Mouse (Mus musculus) limb, embryonic 12.5 days (tissue): ENCODE measurements around the gene Cbln4. TPM values are rescaled to one million over a fixed set of nuclear protein-coding genes. Genes with fewer than 3 reads are reported as not detected.

Source experiments
- ATAC-seq: fragments of 200-750 bp; cut with Nextera tagmentation; 2 replicates; pipeline ENCODE4 v1.8.0; 2017; ENCODE audit warnings: low read depth, moderate TSS enrichment; ENCODE audit not compliant: insufficient number of reproducible peaks, insufficient read depth, low FRiP score, low TSS enrichment
- H3K27ac ChIP-seq: fragments of 300-500 bp; sonication (generic); 2 replicates; pipeline ENCODE4 v1.5.1; 2016; ENCODE audit warnings: mild to moderate bottlenecking, moderate library complexity
- H3K27me3 ChIP-seq: fragments of 300-500 bp; sonication (generic); 2 replicates; pipeline ENCODE4 v1.6.1; 2016; ENCODE audit warnings: mild to moderate bottlenecking, moderate library complexity
- H3K36me3 ChIP-seq: fragments of 300-500 bp; sonication (generic); 2 replicates; pipeline ENCODE4 v1.6.1; 2016; ENCODE audit warnings: mild to moderate bottlenecking, moderate library complexity
- H3K4me1 ChIP-seq: fragments of 300-500 bp; sonication (generic); replicated peaks from 2 replicates; pipeline ENCODE4 v1.6.1; 2016
- H3K4me2 ChIP-seq: fragments of 300-500 bp; sonication (generic); 2 replicates; pipeline ENCODE4 v1.6.1; 2016; ENCODE audit warnings: mild to moderate bottlenecking, moderate library complexity
- H3K4me3 ChIP-seq: fragments of 300-500 bp; sonication (generic); replicated peaks from 2 replicates; pipeline ENCODE4 v1.5.1; 2016; ENCODE audit warnings: mild to moderate bottlenecking
- H3K9ac ChIP-seq: fragments of 300-500 bp; sonication (generic); replicated peaks from 2 replicates; pipeline ENCODE4 v1.6.1; 2016; ENCODE audit warnings: mild to moderate bottlenecking, moderate library complexity
- H3K9me3 ChIP-seq: fragments of 300-500 bp; sonication (generic); 2 replicates; pipeline ENCODE4 v1.6.1; 2016; ENCODE audit warnings: mild to moderate bottlenecking, moderate library complexity
- WGBS: fragments of 180-500 bp; shearing (Covaris S2); methylation state at CpG from one replicate; pipeline ENCODE4 v1.1.7; 2016; 5-methylcytosine and 5-hydroxymethylcytosine counted together
- polyA plus RNA-seq: library from polyadenylated mRNA; unstranded; fragments of >200 nt; fragmentation: Nextera tagmentation; extraction: Ambion mirVana; gene quantifications from 2 replicates; pipeline ENCODE4 v1.2.1, GENCODE M21; 2016

Gene Cbln4
- polyA plus RNA-seq, result 5.9 and 6.7 TPM in 2 replicates

- Histone ChIP-seq H3K9me3 (no peaks in the 10 kb centered on the region), H3K4me2 (peak within 1 kb of the TSS; percentile 70), H3K4me3 (peak within 1 kb of the TSS; percentile 39), H3K4me1 (peaks cover 28% of the 10 kb centered on the region), H3K27me3 (peaks cover 72% of the 10 kb centered on the region), H3K9ac (no peak within 1 kb of the TSS), H3K27ac (no peak within 1 kb of the TSS), H3K36me3 (no peaks in the 10 kb centered on the region)
- ATAC-seq, result no peak
- WGBS, result 2% methylated on average over 23 of the region's 23 CpGs
Measured at GRCm38 (mm10) chr2:172043235-172043610, at the start of gene Cbln4. TSS of gene Cbln4 (minus strand) at chr2:172043466.

- WGBS, result 81% methylated on average over 3 of the region's 3 CpGs
- no peaks in the 10 kb centered on the region for H3K36me3 ChIP-seq
- no peak overlapping the region for H3K9ac ChIP-seq
- no peak overlapping the region for H3K4me2 ChIP-seq
- no peaks in the 10 kb centered on the region for H3K27me3 ChIP-seq
- H3K9me3 ChIP-seq, result no peaks in the 10 kb centered on the region
- no peak overlapping the region for H3K27ac ChIP-seq
- H3K4me3 ChIP-seq, result no peak overlapping the region
- peaks cover 4% of the 10 kb centered on the region for H3K4me1 ChIP-seq
- ATAC-seq, result no peak
Measured at GRCm38 (mm10) chr2:172078596-172078995, 35.3 kb upstream of the Cbln4 start.

- H3K9ac ChIP-seq, result no peak overlapping the region
- peaks cover 7% of the 10 kb centered on the region for H3K4me1 ChIP-seq
- no peak overlapping the region for H3K4me3 ChIP-seq
- 85% methylated on average over 5 of the region's 5 CpGs for WGBS
- no peak overlapping the region for H3K27ac ChIP-seq
- ATAC-seq, result no peak
- H3K4me2 ChIP-seq, result no peak overlapping the region
- no peaks in the 10 kb centered on the region for H3K9me3 ChIP-seq
- no peaks in the 10 kb centered on the region for H3K36me3 ChIP-seq
- H3K27me3 ChIP-seq, result no peaks in the 10 kb centered on the region
Measured at GRCm38 (mm10) chr2:172076295-172076694, 33.0 kb upstream of the Cbln4 start.

- Histone ChIP-seq H3K4me2 (no peak overlapping the region), H3K27ac (no peak overlapping the region), H3K9ac (no peak overlapping the region), H3K36me3 (no peaks in the 10 kb centered on the region), H3K9me3 (0 out of 2 replicates have a peak, but pooled peaks cover 10% of the 10 kb centered on the region), H3K4me3 (no peak overlapping the region), H3K4me1 (no peaks in the 10 kb centered on the region), H3K27me3 (no peaks in the 10 kb centered on the region)
- no peak for ATAC-seq
- WGBS, result 75% methylated on average over 7 of the region's 7 CpGs
Measured at GRCm38 (mm10) chr2:172062876-172063275, 19.6 kb upstream of the Cbln4 start.

- H3K36me3 ChIP-seq, result no peaks in the 10 kb centered on the region
- no peak overlapping the region for H3K9ac ChIP-seq
- no peaks in the 10 kb centered on the region for H3K9me3 ChIP-seq
- no peaks in the 10 kb centered on the region for H3K4me1 ChIP-seq
- no peak for ATAC-seq
- H3K27ac ChIP-seq, result no peak overlapping the region
- no peaks in the 10 kb centered on the region for H3K27me3 ChIP-seq
- H3K4me2 ChIP-seq, result no peak overlapping the region
- H3K4me3 ChIP-seq, result no peak overlapping the region
- 63% methylated on average over 3 of the region's 3 CpGs for WGBS
Measured at GRCm38 (mm10) chr2:172059747-172060146, 16.5 kb upstream of the Cbln4 start.

GRCm38 (mm10) chr2:172058936-172059665, 15.8 kb upstream of the Cbln4 start:
- WGBS, result 79% methylated on average over 7 of the region's 7 CpGs
- H3K36me3 ChIP-seq, result no peaks in the 10 kb centered on the region

GRCm38 (mm10) chr2:172046002-172046401, 2.7 kb upstream of the Cbln4 start:
- Histone ChIP-seq H3K4me3 (no peak overlapping the region), H3K36me3 (no peaks in the 10 kb centered on the region), H3K4me2 (no peak overlapping the region), H3K9ac (no peak overlapping the region), H3K27me3 (peaks cover 54% of the 10 kb centered on the region), H3K4me1 (peaks cover 32% of the 10 kb centered on the region), H3K27ac (no peak overlapping the region), H3K9me3 (no peaks in the 10 kb centered on the region)
- ATAC-seq, result no peak
- 30% methylated on average over 7 of the region's 7 CpGs for WGBS

More at GRCm38 (mm10) chr2:172058936-172059665, 15.8 kb upstream of the Cbln4 start:
- H3K9me3 ChIP-seq, result no peaks in the 10 kb centered on the region
- ATAC-seq, result no peak
- H3K4me3 ChIP-seq, result no peak overlapping the region
- H3K27me3 ChIP-seq, result no peaks in the 10 kb centered on the region
- H3K27ac ChIP-seq, result no peak overlapping the region
- H3K4me2 ChIP-seq, result no peak overlapping the region
- no peak overlapping the region for H3K9ac ChIP-seq
- H3K4me1 ChIP-seq, result no peaks in the 10 kb centered on the region

GRCm38 (mm10) chr2:172042607-172043234, 545 bp downstream of the Cbln4 start:
- Histone ChIP-seq H3K27me3 (peaks cover 72% of the 10 kb centered on the region), H3K9ac (no peak overlapping the region), H3K4me1 (peaks cover 28% of the 10 kb centered on the region), H3K4me3 (peak overlapping the region; percentile 39), H3K4me2 (peak overlapping the region; percentile 70), H3K9me3 (no peaks in the 10 kb centered on the region), H3K36me3 (no peaks in the 10 kb centered on the region), H3K27ac (no peak overlapping the region)
- no peak for ATAC-seq
- under 1% methylated on average over 46 of the region's 46 CpGs for WGBS

- Histone ChIP-seq H3K4me3 (peak overlapping the region; percentile 39), H3K4me2 (peak overlapping the region; percentile 70), H3K36me3 (no peaks in the 10 kb centered on the region), H3K27me3 (peaks cover 72% of the 10 kb centered on the region), H3K27ac (no peak overlapping the region), H3K9me3 (no peaks in the 10 kb centered on the region), H3K4me1 (peaks cover 28% of the 10 kb centered on the region), H3K9ac (no peak overlapping the region)
- WGBS, result under 1% methylated on average over 34 of the region's 34 CpGs
- ATAC-seq, result peak; percentile 88; the same call in 1 of the 2 replicates
Measured at GRCm38 (mm10) chr2:172042125-172042524, 1.1 kb downstream of the Cbln4 start.

- Histone ChIP-seq H3K9me3 (no peaks in the 10 kb centered on the region), H3K9ac (no peak overlapping the region), H3K4me1 (peaks cover 20% of the 10 kb centered on the region), H3K4me3 (0 out of 2 replicates have a peak overlapping the region, but pooled peaks have one; percentile 39), H3K36me3 (no peaks in the 10 kb centered on the region), H3K4me2 (0 out of 2 replicates have a peak overlapping the region, but pooled peaks have one; percentile 70), H3K27me3 (peaks cover 63% of the 10 kb centered on the region), H3K27ac (no peak overlapping the region)
- no peak for ATAC-seq
- WGBS, result 57% methylated on average over 10 of the region's 10 CpGs
Measured at GRCm38 (mm10) chr2:172040859-172041258, 2.4 kb downstream of the Cbln4 start.

GRCm38 (mm10) chr2:172039601-172040000, 3.7 kb downstream of the Cbln4 start:
- Histone ChIP-seq H3K4me1 (peaks cover 19% of the 10 kb centered on the region), H3K27ac (no peak overlapping the region), H3K27me3 (peaks cover 53% of the 10 kb centered on the region), H3K9ac (no peak overlapping the region), H3K36me3 (no peaks in the 10 kb centered on the region), H3K9me3 (no peaks in the 10 kb centered on the region), H3K4me3 (no peak overlapping the region), H3K4me2 (no peak overlapping the region)
- 93% methylated on average over 5 of the region's 5 CpGs for WGBS
- no peak for ATAC-seq
